Mouse (Mus musculus) 3134 (cell line): Measurements from ENCODE around the gene Milr1.
"Not testable (repeated sequence)": the region's sequence is repeated elsewhere in the genome, so short reads cannot be mapped to it uniquely, and the experiment has no call there.

Experiments
- DNase-seq: peaks from one replicate; pipeline ENCODE4 v3.0.0-alpha.2; 2011; ENCODE audit warnings: low spot score; ENCODE audit not compliant: insufficient read length; ENCODE audit errors: extremely low read depth

Milr1 gene

GRCm38 (mm10) chr11:106793846-106794245 lies 42.8 kb downstream of the Milr1 start:
- DNase-seq, result no peak

GRCm38 (mm10) chr11:106795679-106796078 lies 44.7 kb downstream of the Milr1 start:
- no peak for DNase-seq

DNA sequence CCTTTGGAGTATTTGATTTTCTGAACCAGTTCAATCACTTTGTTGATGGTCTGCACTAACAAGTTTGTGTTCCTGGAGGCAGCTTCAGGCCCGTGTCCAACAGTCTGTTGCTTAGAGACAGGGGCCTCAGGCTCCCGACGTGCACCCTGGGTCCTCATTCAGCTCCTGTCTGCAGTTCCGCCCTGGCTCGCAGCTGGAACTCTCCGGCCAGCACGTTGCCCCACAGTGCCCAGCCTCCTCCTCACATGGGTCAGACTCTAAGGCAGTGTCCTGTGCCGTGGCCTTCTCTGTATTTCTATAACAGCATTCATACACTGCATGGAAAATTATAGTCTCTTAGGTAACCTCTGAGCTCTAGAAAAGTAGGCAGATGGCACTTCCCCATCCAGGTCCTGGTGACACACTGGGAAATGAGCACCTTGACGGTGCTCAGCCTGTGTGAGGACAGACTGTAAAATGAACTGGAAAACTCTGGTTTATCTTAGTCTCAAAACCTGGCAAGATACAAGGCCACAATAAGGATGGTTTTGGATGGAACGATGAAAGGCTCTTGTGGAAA lies 51.1 kb downstream of the Milr1 start:
- no peak for DNase-seq

DNA sequence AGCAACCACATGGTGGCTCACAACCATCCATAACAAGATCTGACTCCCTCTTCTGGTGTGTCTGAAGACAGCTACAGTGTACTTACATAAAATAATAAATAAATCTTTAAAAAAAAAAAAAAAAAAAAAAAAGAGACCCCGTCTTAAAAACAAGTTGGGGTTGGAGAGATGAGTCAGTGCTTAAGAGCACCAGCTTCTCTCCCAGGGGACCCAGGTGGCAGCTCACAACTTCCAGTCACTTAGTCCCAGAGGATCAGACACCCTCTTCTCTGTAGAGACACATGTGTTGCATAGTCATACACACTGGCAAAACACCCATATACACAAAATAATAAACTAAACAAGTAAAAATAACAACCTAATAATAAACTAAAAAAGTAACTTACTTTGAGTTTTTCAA lies 56.4 kb downstream of the Milr1 start:
- DNase-seq, result not testable (repeated sequence)

DNA sequence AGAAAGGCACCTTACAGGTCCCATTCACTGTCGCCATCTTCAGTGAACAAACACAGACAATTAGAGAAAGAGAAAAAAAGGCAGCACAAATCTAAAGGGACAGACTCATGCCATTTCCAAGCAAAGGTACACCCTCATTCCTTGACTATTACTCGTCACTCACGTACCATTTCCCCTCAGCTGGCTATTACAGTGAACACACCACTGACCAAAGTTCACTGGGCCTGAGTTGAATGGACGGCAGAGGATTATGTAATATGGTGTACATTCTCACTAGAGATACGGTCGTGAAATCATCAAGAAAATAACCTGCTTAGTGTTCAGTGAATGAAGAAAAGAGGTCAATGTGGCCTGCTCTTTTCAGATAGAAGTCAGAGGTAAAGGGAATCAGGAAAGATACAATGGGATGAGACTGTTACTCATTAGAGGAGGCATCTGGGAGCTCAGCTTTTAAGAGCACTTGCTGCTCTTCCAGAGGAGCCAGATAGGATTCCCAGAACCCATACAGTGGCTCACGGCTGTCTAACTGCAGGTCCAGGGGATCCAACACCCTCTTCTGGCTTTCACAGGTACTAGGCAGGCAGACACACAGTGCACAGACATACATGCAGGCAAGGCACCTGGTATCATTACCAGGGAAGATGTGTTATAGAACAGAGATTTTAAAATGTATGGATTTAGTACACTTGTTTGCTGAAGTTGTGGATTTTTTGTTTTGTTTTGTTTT lies 61.5 kb downstream of the Milr1 start:
- DNase-seq, result no peak

DNA sequence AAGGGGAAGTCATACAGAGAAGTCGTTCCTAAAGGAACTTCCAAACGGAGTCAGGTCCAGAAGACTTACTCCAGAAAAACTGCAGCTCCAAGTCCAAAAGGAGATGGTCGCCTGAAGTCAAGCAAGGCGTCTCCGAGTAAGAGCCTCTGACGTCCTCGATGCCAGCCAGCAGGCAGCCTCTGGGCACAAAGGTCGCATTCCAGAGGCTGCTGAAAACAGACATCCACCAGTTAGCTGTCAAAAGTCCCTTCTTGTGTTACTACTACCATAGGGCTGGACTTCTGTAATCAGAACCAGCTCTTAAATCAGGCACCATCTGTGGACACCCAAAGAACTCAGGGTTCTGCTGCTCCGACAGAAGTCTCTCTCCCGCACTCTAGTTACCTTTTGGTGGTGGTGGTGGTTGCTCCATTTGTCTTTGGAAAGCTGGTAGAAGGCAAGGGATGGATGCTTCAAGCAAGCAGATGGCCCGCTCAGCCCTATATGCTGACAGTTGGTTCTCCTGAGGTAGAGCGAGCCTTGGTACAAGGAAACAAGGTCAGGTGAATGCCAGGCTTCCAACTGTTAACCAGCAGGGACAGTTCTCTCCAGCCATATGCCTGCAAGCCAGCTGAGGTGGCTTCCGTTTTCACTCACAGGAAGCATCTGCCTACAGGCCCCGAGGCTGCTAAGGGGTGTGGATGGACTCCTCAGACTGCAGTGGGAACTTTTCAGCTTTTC lies 63.7 kb downstream of the Milr1 start:
- no peak for DNase-seq

GRCm38 (mm10) chr11:106815331-106815730 lies 64.3 kb downstream of the Milr1 start:
- no peak for DNase-seq

DNA sequence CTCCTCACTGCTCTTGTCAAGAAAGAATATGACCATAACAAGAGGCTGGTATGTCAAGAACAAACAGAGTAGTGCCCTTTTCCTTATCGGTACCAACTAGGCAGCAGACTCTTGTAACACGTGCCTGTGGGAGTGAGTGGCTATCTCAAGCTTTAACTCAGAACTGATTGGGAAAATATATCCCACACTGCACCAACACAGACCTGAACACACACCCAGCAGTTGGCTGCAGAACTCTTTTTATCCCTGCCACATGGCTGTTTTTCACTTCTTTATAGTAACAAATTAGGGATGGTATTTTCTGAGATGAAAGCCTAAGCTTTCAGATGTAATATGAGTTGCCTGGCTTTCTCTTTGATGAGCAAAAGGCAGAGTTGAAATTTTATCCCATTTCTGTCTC lies 64.7 kb downstream of the Milr1 start:
- no peak for DNase-seq

DNA sequence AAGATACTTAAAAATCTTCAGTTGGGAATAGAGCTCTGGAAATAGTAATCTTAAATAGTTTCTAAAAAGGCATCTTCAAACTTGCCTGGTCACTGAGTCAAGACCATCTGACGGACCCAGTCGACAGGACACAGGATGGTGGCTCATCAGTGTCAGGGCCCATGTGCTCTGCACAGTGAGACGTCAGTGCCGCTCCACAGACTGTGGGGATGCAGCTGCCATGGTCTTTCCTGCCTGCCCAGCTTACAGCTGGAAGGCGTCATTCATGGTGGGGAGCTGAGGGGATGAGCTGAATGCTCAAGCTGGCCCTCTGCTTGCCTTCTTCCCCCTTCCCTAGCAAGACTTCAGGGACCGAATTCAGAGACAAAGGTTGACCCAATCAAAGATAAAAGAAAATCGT lies 65.3 kb downstream of the Milr1 start:
- DNase-seq, result no peak

- DNase-seq, result no peak
These were observed 66.1 kb downstream of the Milr1 start for GRCm38 (mm10) chr11:106817156-106817555.

- DNase-seq, result no peak
These were observed 66.8 kb downstream of the Milr1 start for GRCm38 (mm10) chr11:106817808-106818207.

- no peak for DNase-seq
These were observed 67.3 kb downstream of the Milr1 start for GRCm38 (mm10) chr11:106818341-106818740.
